Mouse (Mus musculus): ENCODE measurements around the gene Gpx3.

GRCm38 (mm10) chr11:54905086-54905485 is 2.8 kb downstream of the Gpx3 start:
- no peak for TF ChIP-seq CTCF (IDR thresholded peaks at IDR 0.05; ENCODE audit: extremely low read depth, insufficient read depth, low read length)
- no peak for TF ChIP-seq POLR2A (IDR thresholded peaks at IDR 0.05; ENCODE audit: extremely low read depth, insufficient read depth, low read length)
